Mouse (Mus musculus): ENCODE data around the gene Olfr1395. TPM values are rescaled to one million over a fixed set of nuclear protein-coding genes. Genes with fewer than 3 reads are reported as not detected.
A peak's percentile ranks its signal among the peaks of the same experiment; 100 is the strongest.

The Olfr1395 gene
- not detected for total RNA-seq (2021)
- long read RNA-seq, experiment 1, result 0 reads
- long read RNA-seq, experiment 2, result 0 reads

DNA sequence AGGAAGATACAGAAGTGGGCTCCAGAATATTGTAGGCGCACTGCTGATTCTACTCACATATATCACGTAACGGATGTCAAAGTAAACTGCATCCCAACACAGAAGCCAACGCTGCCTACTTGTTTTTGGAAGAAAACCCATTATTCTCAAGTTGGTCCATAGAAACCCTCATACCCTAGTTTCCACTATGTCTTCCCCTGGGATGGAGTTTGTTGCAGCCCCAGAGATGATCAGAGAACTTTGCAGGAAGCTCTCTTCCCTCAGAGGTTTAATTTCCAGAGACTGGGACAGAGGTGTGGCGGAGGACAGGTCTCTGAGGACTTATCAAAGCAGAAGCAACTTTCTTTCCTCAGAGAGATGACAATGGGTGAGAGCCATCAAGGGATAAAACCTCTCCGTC, at the start of gene Olfr1395:
TSS of gene Olfr1395 (plus strand) at position 301 of the 400 bp plus-strand sequence.
- no peak for DNase-seq (ENCODE audit: extremely low spot score in 1 of 2, low spot score in 2 of 2)
- Histone ChIP-seq H3K4me3 (no peak within 1 kb of the TSS), H3K27ac (no peak within 1 kb of the TSS)
- TF ChIP-seq CTCF (IDR thresholded peaks at IDR 0.05), result no peak
- intact Hi-C loops (cut with DNase I), result no loop called here

DNA sequence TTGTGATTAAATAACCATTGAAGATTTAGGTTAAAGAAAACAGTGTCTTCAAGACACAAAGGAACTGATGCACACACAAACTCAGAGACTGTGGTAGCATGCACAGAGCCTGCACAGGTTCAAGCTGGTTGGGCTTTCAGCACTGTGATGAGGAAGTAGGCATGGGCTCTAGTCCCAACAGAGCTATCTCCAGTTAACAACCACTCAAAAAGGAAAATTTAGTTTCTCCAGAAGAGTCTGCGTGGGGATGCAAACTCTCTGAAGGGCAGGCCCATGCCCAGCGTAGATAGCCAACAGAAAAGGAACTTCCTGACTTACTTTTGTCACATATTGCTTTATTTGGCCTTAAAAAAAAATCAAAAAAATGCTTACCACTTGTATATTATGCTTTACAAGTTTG, 49.3 kb upstream of the Olfr1395 start:
- DNase-seq (ENCODE audit: extremely low spot score in 1 of 2, low spot score in 2 of 2), result no peak
- Histone ChIP-seq H3K4me3 (no peak overlapping the region), H3K27ac (no peak overlapping the region)
- intact Hi-C loops (cut with DNase I), result no loop called here
- TF ChIP-seq CTCF (IDR thresholded peaks at IDR 0.05), result no peak

DNA sequence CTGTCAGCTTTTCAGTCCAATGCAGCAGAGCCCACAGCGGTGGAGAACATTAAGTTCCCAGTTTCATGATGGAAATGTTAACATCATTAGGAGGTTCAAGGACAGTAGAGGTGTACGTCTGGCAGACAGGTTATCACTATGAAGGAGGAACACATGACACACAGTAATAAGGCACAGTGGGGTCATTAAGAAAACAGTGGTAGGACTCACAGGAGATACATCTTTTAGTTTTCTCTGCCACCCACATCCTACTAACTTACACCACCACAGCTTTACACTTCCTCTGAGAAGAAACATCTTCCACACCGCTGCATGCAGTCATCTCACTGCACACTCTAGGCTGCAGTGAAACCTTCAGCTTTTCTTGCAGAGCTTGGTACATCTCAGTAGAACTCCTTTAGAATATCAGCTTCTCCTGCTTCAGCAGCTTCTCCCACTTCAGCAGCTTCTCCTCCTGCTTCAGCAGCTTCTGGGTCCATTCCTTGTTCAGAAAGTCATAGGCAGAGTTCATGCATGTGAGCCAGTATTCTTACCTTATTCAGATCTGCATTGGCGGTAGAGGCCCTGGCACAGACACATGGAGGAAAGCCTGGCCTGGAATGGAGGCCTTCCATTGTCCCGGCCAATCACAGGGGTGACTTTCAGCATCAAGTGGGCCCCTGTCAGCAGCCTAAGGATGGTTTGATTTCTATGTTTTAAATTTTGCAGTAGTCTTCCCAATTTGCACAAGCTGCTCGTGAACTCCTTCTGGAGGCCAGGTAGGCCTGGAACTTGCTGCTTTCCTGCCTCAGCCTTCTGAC, 48.0 kb upstream of the Olfr1395 start:
- no peak overlapping the region for H3K27ac ChIP-seq
- DNase-seq (ENCODE audit: extremely low spot score in 1 of 2, low spot score in 2 of 2), result no peak
- intact Hi-C loops (cut with DNase I), result no loop called here
- no peak for TF ChIP-seq CTCF (IDR thresholded peaks at IDR 0.05)
- H3K4me3 ChIP-seq, result no peak overlapping the region

DNA sequence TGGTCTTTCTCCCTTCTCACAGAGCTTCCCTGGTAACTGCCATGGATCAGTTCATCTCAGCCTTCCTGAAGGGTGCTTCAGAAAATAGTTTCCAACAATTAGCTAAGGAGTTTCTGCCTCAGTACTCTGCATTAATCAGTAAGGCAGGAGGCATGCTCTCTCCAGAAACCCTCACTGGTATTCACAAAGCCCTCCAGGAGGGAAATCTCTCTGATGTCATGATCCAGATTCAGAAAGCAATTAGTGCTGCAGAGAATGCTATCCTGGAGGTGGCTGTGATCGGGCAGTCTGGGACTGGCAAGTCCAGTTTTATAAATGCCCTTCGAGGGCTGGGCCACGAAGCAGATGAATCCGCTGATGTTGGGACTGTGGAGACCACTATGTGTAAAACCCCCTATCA, 46.7 kb upstream of the Olfr1395 start:
- intact Hi-C loops (cut with DNase I), result no loop called here

DNA sequence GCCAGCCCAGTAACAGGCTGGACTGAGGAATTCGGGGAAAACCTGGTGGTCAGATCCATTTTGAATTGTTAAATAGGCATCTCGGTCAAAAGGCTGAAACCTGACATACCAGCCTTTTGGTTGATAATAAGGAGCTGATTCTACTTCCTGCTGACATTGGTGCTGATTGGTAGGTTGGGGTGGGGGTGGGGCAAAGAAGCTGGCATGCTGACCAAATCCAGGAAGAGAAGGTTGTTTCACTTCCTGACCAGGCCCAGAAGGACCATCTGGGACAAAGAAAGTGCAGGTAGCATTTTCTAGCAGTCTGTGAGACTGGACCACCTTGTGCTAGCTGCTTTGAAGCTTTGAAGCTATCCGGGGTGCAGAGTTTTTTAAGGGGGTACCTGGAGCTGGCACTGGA, 41.7 kb upstream of the Olfr1395 start:
- no peak for TF ChIP-seq CTCF (IDR thresholded peaks at IDR 0.05)
- H3K27ac ChIP-seq, result no peak overlapping the region
- H3K4me3 ChIP-seq, result no peak overlapping the region
- no peak for DNase-seq (ENCODE audit: extremely low spot score in 1 of 2, low spot score in 2 of 2)
- intact Hi-C loops (cut with DNase I), result loop anchor here (5.0 to 10.0 kb wide), 2 partner anchors 172 to 454 kb away; partner anchors contain the start of gene Olfr1380

More for the DNA sequence above, 46.7 kb upstream of the Olfr1395 start:
- DNase-seq (ENCODE audit: extremely low spot score in 1 of 2, low spot score in 2 of 2), result no peak
- TF ChIP-seq CTCF (IDR thresholded peaks at IDR 0.05), result no peak
- Histone ChIP-seq H3K27ac (no peak overlapping the region), H3K4me3 (no peak overlapping the region)

DNA sequence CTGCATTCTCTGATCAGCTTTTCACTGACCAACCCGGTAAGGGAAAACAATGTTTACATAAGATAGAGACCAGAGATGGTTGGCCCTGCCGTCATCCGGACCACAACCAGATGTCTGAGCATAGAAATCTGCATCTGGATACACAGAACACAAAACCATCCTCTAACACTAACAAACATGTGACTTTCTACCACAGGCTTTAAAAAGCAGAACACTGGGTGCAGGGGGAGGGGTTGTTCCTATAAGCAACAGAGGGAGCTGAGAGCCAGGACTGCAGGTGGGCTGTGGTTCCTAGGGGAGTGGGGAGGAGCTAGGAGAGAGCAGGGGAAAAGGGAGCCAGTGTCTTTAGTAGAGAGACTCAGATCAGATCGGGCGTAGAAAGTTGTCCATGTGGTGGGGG, 40.6 kb upstream of the Olfr1395 start:
- no peak for DNase-seq (ENCODE audit: extremely low spot score in 1 of 2, low spot score in 2 of 2)
- intact Hi-C loops (cut with DNase I), result loop anchor here (5.0 to 10.0 kb wide), 2 partner anchors 171 to 453 kb away; partner anchors contain the start of gene Olfr1380
- Histone ChIP-seq H3K4me3 (no peak overlapping the region), H3K27ac (no peak overlapping the region)
- no peak for TF ChIP-seq CTCF (IDR thresholded peaks at IDR 0.05)

DNA sequence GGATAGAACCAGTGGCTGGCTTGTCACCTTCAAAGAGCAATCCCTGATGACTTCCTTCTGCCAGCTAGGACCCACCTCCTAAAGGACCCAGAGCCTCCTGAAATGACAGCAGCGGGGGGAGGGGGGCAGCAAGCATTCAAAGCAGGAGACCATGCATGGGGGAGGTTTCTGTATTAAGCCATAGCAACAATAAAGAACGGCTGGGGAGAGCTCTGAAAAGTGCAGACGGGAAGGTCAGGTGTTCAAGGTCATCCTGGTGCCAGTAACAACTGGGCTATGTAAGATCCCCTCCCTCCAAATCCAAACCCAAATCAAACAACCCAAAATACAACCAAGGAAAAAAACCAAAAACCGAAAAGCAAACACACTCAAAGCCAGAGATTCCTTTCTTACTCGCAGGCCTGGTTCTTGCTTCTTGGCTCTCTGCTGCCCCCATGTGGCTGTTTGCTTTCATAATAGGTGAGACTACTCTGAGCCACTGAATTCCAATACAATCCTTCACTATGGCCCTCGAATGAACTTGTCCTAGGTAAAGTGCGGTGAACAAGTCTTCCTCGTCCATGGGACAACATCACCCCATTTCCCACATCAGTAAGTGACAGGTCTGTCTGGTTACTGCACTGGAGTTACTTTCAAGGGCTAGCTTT, 38.9 kb upstream of the Olfr1395 start:
- peak; percentile 81 to 88 for DNase-seq (ENCODE audit: extremely low spot score in 1 of 2, low spot score in 2 of 2)
- no peak overlapping the region for H3K4me3 ChIP-seq
- no peak overlapping the region for H3K27ac ChIP-seq
- intact Hi-C loops (cut with DNase I), result loop anchor here (1.0 to 10.0 kb wide), 4 partner anchors 169 to 452 kb away; partner anchors contain the start of gene Olfr1380
- peak; percentile 84 for TF ChIP-seq CTCF (IDR thresholded peaks at IDR 0.05)

DNA sequence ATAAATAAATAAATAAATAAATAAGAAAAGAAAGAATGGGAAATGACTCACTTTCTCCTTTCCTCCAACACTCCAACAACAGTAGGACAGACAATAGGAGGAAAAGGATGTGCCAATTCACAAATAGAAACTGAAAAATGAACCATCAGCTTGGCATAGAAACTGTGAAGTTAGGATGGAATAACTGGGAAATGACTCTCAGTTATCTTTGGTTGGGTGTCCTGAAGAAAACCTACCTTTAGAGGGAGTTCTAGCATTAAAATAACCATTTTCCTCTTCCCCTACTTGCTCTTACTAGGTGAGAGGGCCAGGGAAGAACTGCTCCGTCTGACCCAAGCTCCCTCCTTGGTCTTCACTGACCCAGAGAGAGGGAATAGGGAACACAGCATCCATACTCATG, 36.3 kb upstream of the Olfr1395 start:
- no peak for DNase-seq (ENCODE audit: extremely low spot score in 1 of 2, low spot score in 2 of 2)
- Histone ChIP-seq H3K4me3 (no peak overlapping the region), H3K27ac (no peak overlapping the region)
- TF ChIP-seq CTCF (IDR thresholded peaks at IDR 0.05), result no peak; the same call in 1 of the 2 replicates
- intact Hi-C loops (cut with DNase I), result loop anchor here (10.0 kb wide), 1 partner anchor 449 kb away; the partner anchor contains the start of gene Olfr1380

DNA sequence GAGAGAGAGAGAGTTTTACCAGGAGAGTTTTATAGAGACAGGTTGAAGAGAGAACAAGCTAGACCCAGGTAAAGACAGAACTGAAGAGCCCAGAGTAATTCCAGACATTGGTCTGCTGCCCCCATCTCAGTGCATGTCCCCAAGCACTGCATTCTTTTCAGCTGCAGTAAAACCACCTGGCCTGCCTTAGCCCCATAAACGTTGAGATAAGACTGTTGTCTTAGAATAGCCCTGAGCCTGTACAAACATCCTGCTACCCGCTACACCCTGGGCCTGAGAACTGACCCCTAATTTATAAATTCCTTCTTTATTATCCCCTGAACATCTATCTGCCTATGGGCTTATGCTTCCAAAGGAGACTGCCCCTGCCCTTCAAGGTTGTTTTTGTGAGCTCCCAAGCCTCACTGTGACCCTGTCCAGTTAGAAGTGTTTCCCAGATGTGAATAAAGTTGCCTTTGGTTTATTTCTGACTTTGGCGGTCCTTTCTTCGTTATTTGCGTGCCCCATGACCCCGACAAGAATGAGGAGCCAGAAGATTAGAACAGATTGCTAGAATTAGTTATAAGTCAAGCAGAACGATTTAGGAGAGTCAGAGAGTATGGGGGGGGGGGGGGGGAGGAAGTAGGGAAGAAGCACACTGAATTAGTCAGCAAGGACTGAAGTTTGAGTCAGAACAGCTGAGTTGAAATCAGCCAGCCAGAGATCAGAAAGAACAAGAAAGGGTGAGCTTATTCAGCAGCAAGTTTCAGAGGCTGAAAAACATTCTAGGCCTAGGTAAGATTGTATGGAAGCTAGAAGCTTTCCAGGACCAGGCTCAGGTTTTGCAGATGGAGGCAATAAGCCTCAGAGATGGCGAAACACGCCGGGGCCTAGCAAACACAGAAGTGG, 34.2 kb upstream of the Olfr1395 start:
- TF ChIP-seq CTCF (IDR thresholded peaks at IDR 0.05), result no peak
- H3K4me3 ChIP-seq, result no peak overlapping the region
- no peak for DNase-seq (ENCODE audit: extremely low spot score in 1 of 2, low spot score in 2 of 2)
- intact Hi-C loops (cut with DNase I), result loop anchor here (10.0 kb wide), 1 partner anchor 447 kb away; the partner anchor contains the start of gene Olfr1380
- no peak overlapping the region for H3K27ac ChIP-seq

DNA sequence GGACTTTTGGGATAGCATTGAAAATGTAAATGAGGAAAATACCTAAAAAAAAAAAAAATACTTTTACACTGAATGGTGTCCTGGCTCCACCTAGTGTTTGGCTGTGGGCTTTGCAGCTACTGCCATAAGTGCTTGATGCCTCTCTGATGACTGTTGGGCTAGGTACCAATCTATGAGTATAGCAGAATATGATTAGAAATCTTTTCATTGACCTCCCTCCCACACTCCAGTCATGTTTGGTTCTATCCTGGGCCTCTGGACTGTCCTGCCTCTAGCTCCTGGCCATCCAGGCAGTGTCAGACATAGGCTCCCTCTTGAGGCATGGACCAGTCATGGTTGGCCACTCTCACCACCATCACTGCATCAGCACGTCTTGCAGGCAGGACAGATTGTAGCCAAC, 33.2 kb upstream of the Olfr1395 start:
- no peak overlapping the region for H3K4me3 ChIP-seq
- DNase-seq (ENCODE audit: extremely low spot score in 1 of 2, low spot score in 2 of 2), result no peak
- intact Hi-C loops (cut with DNase I), result loop anchor here (10.0 kb wide), 1 partner anchor 446 kb away; the partner anchor contains the start of gene Olfr1380
- H3K27ac ChIP-seq, result no peak overlapping the region
- TF ChIP-seq CTCF (IDR thresholded peaks at IDR 0.05), result peak; percentile 70

DNA sequence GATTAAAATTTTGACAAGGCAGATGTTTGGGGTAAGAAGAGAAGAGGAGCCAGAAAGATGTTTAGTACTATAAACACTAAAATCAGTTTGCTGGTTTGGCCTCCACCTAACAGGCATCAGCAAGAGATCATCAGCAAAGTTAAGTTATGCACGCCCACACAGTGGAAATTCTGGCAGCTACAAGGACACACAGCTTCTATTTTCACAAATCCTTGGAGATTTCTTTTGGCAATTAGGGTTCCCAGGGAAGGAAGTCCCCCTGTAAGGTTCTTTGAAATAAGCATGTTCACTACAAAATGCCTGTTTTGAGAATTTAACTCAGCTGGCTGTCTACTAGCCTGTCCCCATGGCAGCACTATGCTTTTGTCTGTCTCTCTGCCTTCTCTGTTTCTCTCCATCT, 31.1 kb upstream of the Olfr1395 start:
- no peak for DNase-seq (ENCODE audit: extremely low spot score in 1 of 2, low spot score in 2 of 2)
- TF ChIP-seq CTCF (IDR thresholded peaks at IDR 0.05), result no peak
- no peak overlapping the region for H3K27ac ChIP-seq
- intact Hi-C loops (cut with DNase I), result no loop called here
- H3K4me3 ChIP-seq, result no peak overlapping the region
